Mouse (Mus musculus): ENCODE data around the gene Pmf1. TPM values are rescaled to one million over a fixed set of nuclear protein-coding genes. Genes with fewer than 3 reads are reported as not detected.
"Not testable (repeated sequence)": the region's sequence is repeated elsewhere in the genome, so short reads cannot be mapped to it uniquely, and the experiment has no call there.

Pmf1 gene
- total RNA-seq, 1 experiment from 2014 or later = 41.2 TPM

DNA sequence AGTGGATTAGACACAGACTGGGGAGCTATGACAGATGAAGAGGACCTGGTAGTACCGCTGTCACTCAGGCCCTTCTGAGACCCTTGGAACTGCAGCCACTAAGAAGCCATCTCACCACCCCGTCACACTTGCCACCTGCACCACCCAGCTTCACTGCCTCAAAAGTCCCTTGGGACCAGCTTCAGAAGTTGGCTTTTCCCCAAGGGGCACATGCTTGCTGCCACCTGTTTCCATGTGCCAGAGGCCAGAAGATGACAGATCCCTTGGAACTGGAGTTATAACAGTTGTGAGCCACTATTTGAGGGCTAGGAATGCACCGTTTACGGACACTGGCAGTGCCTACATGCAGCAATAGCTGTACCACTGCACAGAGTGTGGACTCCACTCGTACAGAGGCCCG, 14.8 kb downstream of the Pmf1 start:
- no peak for DNase-seq

DNA sequence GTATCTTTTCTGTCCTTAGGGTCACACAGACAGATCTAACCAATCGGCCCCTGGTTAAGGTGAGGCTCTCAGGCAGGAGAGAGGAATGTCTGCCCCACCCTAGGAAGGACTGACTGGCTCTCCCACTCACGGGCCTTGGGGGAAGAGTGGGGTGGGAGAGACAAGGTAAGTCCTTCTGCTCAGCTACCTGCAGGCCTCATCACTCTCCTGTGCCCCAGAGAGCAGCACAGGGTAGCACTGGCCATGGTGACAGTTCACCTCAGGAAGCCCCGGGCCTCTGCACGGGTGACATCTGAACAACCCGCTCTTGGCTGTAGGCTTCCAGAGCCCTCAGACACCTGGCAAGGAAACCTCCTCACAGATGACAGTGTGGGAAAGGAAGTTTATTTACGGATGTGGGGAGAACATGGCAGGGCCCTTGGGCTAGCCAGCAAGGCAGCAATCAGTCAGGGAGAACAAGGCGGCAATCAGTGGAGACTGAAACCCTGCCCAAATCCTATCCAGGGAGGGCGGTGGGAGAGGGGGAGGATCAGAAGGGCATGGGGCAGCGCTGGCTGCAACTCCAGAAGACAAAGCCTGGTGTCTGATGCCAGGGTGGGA, 16.3 kb downstream of the Pmf1 start:
- DNase-seq = no peak

DNA sequence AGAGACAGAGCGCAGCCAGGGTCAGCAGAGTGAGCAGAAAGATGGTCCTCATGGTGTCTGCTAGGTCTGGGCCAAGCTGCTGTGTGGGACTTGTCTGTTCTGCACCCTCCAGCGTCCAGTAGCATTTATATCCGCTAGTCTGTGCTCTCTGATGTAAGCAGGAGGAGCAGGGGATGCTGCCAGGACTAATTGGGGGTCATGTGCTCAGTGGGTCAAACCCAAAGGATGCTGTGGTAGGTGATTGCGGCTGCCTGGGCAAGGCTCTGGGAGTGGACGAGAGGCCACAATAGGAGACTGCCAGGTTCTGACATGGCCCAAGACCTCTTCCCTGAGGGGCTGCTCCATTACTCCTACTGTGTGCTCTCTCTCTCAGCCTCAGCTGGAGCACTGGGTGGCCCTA, 25.8 kb downstream of the Pmf1 start, which contains the start of gene Bglap:
TSS of gene Bglap (minus strand) at position 101 of the 400 bp plus-strand sequence.
- no peak for DNase-seq

DNA sequence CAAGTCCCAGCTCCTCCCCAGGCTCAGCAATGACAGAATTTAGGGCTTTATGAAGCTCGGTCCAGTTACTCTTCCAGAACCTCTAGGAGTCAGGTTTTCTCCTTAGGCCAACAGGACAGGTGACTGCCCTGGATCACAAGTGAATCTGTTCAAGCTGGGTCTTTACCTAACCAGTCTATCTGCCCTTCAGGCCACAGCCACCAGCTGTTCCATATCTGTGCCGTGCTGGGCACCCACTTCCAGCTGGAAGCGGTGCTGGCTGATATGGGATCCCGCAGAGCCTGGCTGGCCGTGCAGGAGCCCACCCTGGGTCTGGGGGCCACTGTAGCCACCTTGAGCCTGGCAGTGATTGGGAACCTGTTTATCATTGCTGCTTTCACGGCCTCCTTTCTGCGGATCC, 27.7 kb downstream of the Pmf1 start:
- DNase-seq = not testable (repeated sequence)

DNA sequence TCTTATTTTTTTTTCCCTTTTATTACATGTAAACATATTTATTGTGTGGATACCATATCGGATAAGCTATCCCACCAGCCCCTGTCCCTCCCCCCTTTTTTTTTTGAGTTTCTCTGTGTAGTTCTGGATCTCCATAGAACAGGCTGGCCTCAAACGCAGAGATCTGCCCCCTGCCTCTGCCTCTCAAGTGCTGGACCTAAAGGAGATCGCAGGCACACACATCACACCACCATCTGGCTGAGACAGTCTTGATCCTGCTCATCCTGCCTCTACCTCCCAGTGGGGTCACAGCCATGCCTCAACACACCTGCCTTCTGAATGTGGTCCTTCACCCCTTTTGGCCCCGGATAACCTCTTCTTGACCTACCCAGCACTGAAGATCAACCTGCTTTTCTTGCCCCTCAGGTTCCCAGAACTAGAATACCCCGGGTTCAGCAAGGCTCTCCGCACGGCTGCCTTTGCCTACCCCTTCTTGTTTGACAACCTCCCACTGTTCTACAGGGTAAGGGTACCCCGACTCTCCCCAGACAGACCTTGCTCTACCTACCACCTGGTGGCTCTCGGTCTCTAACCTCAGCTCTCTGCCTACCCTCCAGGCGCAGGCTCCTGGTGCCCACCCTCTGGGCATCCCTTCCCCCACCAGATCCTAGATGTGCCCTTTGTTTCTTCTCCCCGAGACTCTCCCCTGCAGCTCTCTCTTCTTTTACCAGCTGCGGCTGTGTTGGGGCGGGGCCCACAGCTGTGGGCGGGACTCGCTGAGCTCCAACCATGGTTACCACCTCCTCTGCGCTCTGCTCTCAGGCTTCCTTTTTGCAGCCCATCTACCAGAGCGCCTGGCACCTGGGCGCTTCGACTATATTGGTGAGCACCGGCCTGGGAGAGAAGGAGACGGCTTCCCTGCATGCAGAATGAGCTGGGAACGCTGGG, 28.5 kb downstream of the Pmf1 start:
- DNase-seq = peak; percentile 28

DNA sequence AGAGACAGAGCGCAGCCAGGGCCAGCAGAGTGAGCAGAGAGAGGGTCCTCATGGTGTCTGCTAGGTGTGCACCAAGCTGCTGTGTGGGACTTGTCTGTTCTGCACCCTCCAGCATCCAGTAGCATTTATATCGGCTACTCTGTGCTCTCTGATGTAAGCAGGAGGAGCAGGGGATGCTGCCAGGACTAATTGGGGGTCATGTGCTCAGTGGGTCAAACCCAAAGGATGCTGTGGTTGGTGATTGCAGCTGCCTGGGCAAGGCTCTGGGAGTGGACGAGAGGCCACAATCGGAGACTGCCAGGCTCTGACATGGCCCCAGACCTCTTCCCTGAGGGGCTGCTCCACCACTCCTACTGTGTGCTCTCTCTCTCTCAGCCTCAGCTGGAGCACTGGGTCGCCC, 31.5 kb downstream of the Pmf1 start, which contains the start of gene Bglap2:
TSS of gene Bglap2 (minus strand) at position 101 of the 400 bp plus-strand sequence.
- DNase-seq = not testable (repeated sequence)

DNA sequence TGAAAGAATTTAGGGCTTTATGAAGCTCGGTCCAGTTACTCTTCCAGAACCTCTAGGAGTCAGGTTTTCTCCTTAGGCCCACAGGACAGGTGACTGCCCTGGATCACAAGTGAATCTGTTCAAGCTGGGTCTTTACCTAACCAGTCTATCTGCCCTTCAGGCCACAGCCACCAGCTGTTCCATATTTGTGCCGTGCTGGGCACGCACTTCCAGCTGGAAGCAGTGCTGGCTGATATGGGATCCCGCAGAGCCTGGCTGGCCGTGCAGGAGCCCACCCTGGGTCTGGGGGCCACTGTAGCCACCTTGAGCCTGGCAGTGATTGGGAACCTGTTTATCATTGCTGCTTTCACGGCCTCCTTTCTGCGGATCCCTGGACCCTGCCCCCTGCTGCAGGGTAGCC, 33.5 kb downstream of the Pmf1 start:
- DNase-seq = not testable (repeated sequence)

DNA sequence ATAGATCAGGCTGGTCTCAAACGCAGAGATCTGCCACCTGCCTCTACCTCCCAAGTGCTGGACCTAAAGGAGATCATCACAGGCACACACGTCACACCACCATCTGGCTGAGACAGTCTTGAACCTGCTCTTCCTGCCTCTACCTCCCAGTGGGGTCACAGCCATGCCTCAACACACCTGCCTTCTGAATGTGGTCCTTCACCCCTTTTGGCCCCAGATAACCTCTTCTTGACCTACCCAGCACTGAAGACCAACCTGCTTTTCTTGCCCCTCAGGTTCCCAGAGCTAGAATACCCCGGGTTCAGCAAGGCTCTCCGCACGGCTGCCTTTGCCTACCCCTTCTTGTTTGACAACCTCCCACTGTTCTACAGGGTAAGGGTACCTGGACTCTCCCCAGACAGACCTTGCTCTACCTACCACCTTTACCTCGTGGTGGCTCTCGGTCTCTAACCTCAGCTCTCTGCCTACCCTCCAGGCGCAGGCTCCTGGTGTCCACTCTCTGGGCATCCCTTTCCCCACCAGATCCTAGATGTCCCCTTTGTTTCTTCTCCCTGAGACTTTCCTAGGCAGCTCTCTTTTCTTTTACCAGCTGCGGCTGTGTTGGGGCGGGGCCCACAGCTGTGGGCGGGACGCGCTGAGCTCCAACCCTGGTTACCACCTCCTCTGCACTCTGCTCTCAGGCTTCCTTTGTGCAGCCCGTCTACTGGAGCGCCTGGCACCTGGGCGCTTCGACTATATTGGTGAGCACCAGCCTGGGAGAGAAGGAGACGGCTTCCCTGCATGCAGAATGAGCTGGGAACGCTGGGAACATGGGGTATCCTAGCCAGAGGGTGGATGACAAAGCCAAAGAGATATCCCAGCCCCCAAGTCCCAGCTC, 34.1 kb downstream of the Pmf1 start:
- not testable (repeated sequence) for DNase-seq

DNA sequence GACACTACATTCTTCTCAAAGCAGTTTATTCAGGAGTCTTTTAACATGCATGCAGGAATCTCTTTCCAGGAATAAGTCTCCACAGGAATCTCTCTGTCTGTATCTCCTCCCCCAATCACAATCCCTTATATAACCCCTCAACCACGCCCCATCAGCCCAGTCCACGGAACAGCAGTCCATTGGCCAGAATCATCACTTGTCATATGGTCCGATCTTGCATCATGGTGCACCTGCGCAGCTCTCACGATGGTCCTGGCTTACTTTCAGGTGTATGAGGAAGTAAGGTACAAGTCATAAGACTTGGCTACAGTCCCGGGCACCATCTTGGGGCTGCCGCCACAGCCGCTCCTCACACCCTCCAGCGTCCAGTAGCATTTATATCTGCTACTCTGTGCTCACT, 37.5 kb downstream of the Pmf1 start, which contains the start of gene Bglap3:
TSS of gene Bglap3 (minus strand) at position 101 of the 400 bp plus-strand sequence.
- DNase-seq = not testable (repeated sequence)

DNA sequence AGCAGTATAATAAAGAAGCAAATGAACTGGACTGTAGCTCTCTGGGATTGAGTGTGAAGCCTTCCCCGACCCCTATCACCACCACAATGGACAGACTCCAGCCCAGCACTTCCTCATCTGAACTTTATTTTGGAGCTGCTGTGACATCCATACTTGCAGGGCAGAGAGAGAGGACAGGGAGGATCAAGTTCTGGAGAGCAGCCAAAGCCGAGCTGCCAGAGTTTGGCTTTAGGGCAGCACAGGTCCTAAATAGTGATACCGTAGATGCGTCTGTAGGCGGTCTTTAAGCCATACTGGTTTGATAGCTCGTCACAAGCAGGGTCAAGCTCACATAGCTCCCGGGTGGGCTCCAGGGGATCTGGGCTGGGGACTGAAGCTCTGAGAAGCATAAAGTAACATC, 41.6 kb downstream of the Pmf1 start:
- DNase-seq = not testable (repeated sequence)

DNA sequence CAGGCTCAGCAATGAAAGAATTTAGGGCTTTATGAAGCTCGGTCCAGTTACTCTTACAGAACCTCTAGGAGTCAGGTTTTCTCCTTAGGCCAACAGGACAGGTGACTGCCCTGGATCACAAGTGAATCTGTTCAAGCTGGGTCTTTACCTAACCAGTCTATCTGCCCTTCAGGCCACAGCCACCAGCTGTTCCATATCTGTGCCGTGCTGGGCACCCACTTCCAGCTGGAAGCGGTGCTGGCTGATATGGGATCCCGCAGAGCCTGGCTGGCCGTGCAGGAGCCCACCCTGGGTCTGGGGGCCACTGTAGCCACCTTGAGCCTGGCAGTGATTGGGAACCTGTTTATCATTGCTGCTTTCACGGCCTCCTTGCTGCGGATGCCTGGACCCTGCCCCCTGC, 42.6 kb downstream of the Pmf1 start:
- not testable (repeated sequence) for DNase-seq

DNA sequence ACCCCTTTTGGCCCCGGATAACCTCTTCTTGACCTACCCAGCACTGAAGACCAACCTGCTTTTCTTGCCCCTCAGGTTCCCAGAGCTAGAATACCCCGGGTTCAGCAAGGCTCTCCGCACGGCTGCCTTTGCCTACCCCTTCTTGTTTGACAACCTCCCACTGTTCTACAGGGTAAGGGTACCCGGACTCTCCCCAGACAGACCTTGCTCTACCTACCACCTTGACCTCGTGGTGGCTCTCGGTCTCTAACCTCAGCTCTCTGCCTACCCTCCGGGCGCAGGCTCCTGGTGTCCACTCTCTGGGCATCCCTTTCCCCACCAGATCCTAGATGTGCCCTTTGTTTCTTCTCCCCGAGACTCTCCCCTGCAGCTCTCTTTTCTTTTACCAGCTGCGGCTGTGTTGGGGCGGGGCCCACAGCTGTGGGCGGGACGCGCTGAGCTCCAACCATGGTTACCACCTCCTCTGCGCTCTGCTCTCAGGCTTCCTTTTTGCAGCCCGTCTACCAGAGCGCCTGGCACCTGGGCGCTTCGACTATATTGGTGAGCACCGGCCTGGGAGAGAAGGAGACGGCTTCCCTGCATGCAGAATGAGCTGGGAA, 43.2 kb downstream of the Pmf1 start:
- DNase-seq = peak; percentile 48

DNA sequence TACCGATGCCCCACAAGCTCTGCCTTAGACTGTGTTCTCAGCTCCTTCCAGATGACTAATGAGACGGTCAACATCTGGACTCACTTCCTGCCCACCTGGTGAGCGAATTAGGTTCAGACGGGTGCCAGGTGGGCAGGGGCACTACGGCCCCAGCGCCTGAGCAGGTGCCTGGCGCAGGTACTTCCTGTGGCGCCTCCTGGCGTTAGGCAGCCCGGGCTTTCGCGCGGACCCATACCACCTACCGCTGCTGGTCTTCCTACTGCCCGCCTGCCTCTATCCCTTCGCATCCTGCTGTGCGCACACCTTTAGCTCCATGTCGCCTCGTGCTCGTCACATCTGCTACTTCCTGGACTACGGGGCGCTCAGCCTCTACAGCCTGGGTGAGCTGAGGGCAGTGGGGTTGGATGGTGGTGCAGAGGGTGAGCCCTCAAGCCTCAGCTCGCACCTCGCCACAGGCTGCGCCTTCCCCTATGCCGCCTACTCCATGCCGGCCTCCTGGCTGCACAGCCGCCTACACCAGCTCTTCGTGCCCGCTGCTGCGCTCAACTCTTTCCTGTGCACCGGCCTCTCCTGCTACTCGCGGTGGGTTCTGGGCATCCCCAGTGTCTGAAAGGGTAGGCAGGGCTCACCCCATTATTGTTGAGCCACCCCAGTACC, 44.3 kb downstream of the Pmf1 start:
- no peak for DNase-seq

DNA sequence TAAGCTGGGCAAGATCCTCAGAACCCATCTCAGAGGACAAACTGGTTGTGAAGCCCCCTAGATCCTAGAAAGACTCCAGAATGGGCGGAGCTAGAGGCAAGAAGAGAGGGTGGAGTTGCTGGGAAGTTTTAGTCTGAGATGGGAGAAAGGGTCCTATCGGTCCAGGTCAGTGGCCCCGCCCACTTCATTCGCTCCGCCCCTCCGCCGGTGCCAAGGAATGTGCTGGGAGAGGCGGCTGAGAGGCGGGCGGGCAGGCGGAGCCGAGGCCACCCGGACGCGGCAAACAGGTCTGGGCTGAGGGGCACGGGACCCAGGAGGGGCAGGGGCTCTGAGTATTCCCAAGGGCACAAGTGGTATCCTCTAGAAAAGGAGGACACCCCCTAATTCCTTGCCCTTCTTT, 45.8 kb downstream of the Pmf1 start, which contains the start of gene Paqr6:
TSS of gene Paqr6 (plus strand) at position 248 of the 400 bp plus-strand sequence.
- DNase-seq = peak; percentile 50

DNA sequence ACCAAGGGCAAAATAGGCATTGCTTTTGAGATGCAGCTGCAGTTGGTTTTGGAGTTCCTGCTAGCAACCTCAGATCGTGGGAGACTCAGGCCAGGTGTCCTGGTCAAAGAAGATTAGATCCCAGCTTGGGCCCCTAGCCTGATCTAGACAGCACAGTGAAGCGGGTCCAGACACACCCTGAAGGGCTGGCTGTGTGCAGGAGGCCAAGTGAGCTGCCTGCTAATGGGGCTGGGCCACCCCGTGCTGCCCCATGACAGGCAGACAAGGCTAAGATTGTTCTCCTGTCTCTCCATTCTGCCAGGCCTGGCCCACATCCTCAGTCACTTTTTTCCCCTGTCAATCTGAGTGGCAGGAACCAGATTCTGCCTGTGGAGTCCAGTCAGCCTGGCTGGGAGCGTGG, 46.4 kb downstream of the Pmf1 start:
- DNase-seq = no peak

DNA sequence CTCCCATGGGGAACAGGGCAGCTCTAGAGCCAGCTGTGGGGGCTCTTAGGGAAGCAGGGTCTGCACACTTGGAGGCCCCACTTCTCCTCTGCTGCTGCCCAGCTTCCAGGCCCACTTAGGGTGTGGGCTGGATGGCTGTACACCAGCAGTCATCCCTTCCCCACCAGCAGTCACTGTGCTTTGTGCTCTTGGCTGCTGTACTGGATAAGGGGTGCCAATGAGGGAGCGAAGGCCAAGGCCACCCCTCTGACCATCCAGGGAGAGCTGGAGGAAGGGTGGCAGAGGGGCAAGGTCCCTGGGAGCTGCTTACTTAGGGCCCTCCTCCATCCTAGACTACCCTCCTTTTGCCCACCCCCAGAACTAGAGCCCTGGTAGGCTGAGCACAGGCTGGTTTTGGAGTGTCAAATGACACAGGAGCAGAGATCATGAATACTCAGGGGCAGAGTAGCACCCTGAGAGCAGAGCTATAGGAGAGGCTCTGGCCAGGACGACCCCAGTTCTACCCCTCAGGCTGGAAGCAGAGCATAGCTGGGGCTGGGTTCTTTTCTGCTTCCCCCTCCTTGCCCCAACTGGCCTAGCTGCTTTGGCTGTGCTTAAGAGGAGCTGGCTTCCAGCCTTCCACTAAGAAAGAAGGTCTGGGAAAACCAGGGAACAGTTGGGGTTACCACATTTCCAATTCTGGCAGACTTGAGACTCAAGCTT, 48.4 kb downstream of the Pmf1 start:
- no peak for DNase-seq

DNA sequence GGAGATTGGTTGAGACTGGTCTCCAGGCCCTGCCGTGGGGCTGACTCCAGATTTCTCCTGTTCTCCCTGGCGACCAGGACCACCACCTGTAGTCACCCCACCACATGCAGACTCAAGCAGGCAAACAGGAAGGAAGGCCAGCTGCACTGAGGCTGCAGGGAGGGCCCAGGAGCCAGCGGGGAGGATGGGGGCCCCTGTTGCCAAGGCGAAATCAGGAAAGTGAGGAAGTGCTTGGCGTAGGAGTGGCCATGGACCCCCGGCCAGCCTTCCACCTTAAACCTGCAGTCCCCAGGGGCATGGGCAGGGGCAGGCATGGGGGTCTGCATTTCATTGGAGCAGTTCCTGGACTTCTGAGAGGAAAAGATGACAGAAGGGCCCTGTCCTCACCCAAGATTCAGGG, 49.0 kb downstream of the Pmf1 start:
- no peak for DNase-seq

DNA sequence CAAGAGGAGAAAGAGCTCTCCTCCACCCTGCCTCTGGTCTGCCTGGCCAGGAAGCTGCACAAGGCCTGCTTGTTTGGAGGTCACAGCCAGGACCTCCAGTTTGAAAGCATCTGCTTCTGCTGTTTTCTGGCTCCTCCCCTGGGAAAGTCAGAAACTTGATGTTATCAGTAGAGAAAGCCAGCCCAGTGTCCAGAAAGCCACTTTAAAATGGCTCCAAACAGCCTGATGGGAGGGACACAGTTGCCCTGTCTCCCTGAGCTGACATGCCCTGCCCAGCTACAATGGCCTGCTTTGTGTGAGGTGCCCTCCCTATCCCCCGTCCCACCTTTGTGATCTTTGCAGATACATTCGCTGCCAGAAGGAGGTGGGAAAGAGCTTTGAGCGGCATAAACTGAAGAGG, 50.1 kb downstream of the Pmf1 start:
- no peak for DNase-seq

DNA sequence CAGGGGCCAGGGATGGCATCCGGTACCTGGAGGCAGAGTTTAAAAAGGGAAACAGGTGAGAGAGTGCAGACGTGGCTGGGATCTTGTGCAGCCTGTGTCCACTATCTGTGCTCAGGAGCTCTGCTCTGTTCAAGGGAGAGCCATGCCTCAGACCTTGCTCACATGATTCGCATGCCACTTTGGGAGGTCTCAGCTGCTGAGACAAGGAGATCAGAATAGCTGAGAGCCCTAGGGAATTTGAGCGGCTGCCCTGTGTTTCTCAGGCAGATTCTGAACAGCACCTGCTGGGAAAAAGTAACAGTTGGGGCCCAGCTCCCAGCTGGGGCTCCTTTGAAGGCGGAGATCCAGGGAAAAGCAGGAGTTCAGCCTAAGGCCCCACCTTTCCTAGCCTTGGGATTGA, 50.5 kb downstream of the Pmf1 start:
- no peak for DNase-seq

DNA sequence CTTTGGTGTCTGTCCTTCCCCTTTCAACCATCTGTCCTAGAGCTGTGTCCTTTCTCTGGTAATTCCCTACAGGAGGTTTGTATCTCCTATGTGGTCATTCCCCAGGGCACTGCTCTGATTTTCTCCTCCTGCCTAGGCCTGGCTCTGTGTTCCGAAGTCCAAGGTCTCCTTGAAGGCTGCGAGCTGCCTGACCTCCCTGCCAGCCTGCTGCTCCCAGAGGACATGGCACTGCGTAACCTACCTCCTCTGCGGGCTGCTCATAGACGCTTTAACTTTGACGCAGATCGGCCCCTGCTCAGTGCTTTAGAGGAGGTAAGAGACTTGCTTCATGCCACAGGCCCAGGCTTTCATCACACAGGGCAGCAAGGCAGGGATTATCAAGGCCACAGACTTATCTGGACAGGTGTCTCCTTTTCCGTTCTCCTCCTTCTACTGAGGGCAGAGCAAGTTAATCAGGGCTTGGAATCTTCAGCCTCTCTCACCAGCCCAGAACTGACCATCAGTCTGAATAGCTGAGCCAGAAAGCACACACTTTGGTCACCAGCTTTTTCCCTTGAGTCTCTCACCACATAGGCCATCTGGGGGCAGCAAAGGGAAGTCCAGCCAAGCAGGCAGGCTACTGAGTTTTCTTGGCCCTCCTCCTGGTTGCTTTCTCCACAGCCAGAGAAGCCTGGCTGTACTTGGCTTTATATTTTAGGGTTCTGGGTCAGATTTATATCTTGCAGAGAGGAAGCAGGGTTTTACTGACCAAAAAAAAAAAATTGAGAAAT, 55.5 kb downstream of the Pmf1 start:
- DNase-seq = peak; percentile 56

Measured in adrenal gland, postnatal 25 days (tissue).